In genomic region chr7:145225626-145226025, GRCm38 (mm10) we compare ENCODE assay signal across 24 mouse cellular contexts. TPM values are rescaled to one million over a fixed set of nuclear protein-coding genes. Genes with fewer than 3 reads are reported as not detected.
A peak's percentile ranks its signal among the peaks of the same experiment; 100 is the strongest.
DNase-seq lines count a peak whose midpoint lies in the region; ATAC-seq lines count a peak whose summit lies in the region.
"Had no signal": no experiment of that assay in that cellular context is flagged by ENCODE, and none has a peak within 500 bp of the region (broad histone marks: within the 10 kb centered on the region; RNA-seq: fewer than 3 reads in every experiment).

No protein-coding gene starts in this region.

- DNase-seq in kidney, adult 18-20 months = peak; percentile 69
- DNase-seq in kidney, adult 8-10 months = peak; percentile 83 to 85
- peak; percentile 56 for DNase-seq in kidney, postnatal 10 days
- no peak for DNase-seq in liver
- DNase-seq: adrenal gland, adult 8-10 months; adrenal gland, postnatal 36 days; cerebellum, adult 11 months; cerebellum, adult 8-10 months; cerebellum, postnatal 25 days; forebrain, postnatal 0 days; gastrocnemius, postnatal 25 days; heart, adult 2 months; heart, postnatal 14 days had no signal

- no peaks in the 10 kb centered on the region for H3K9me3 ChIP-seq in kidney, embryonic 16.5 days (ENCODE audit: low read length)
- no peaks in the 10 kb centered on the region for H3K9me3 ChIP-seq in intestine, embryonic 15.5 days
- H3K9me3 ChIP-seq: embryonic facial prominence, embryonic 12.5 days; forebrain, embryonic 13.5 days; heart, embryonic 15.5 days; hindbrain, embryonic 13.5 days had no signal

- WGBS in kidney, embryonic 16.5 days = 83% methylated on average over 6 of the region's 6 CpGs
- WGBS in intestine, embryonic 15.5 days = 86% methylated on average over 6 of the region's 6 CpGs

- H3K36me3 ChIP-seq in kidney, embryonic 16.5 days (ENCODE audit: insufficient read depth, low read length) = no peaks in the 10 kb centered on the region
- H3K36me3 ChIP-seq in intestine, embryonic 15.5 days = no peaks in the 10 kb centered on the region
- H3K36me3 ChIP-seq: embryonic facial prominence, embryonic 12.5 days; heart, embryonic 15.5 days; hindbrain, embryonic 13.5 days had no signal

- H3K27ac ChIP-seq in kidney, embryonic 16.5 days (ENCODE audit: low read length) = no peak overlapping the region
- no peak overlapping the region for H3K27ac ChIP-seq in intestine, embryonic 15.5 days
- H3K27ac ChIP-seq: embryonic facial prominence, embryonic 12.5 days; forebrain, embryonic 13.5 days; heart, adult 2 months; heart, embryonic 15.5 days; hindbrain, embryonic 13.5 days; hindbrain, postnatal 0 days had no signal

- H3K4me1 ChIP-seq in kidney, embryonic 16.5 days (ENCODE audit: insufficient read depth, low read length) = peaks cover 22% of the 10 kb centered on the region
- H3K4me1 ChIP-seq in intestine, embryonic 15.5 days (replicated peaks) = peaks cover 20% of the 10 kb centered on the region

- no peak overlapping the region for H3K4me2 ChIP-seq in kidney, embryonic 16.5 days (replicated peaks; ENCODE audit: low read depth, low read length)
- H3K4me2 ChIP-seq in intestine, embryonic 15.5 days (replicated peaks) = no peak overlapping the region
- H3K4me2 ChIP-seq: embryonic facial prominence, embryonic 12.5 days; forebrain, embryonic 13.5 days; heart, embryonic 11.5 days; heart, embryonic 15.5 days; hindbrain, embryonic 13.5 days had no signal

- ATAC-seq in kidney, embryonic 16.5 days (ENCODE audit: low FRiP score, low TSS enrichment) = no peak
- ATAC-seq in monocyte, adult 5-6 weeks (replicated peaks; ENCODE audit: insufficient number of reproducible peaks, low FRiP score, low TSS enrichment, poor library complexity, severe bottlenecking) = 0 out of 2 replicates have a peak, but pooled peaks have one; percentile 12
- ATAC-seq in intestine, embryonic 15.5 days = no peak
- ATAC-seq: forebrain, embryonic 13.5 days; forebrain, postnatal 0 days; hindbrain, postnatal 0 days had no signal

- H3K9ac ChIP-seq in kidney, embryonic 16.5 days (replicated peaks; ENCODE audit: low read length) = no peak overlapping the region
- no peak overlapping the region for H3K9ac ChIP-seq in intestine, embryonic 15.5 days
- H3K9ac ChIP-seq: embryonic facial prominence, embryonic 12.5 days; forebrain, embryonic 13.5 days; forebrain, postnatal 0 days; heart, embryonic 15.5 days; hindbrain, embryonic 13.5 days had no signal

- no peak overlapping the region for H3K4me3 ChIP-seq in kidney, embryonic 16.5 days (ENCODE audit: low read length)
- H3K4me3 ChIP-seq in intestine, embryonic 15.5 days (replicated peaks) = no peak overlapping the region
- H3K4me3 ChIP-seq: embryonic facial prominence, embryonic 12.5 days; forebrain, embryonic 13.5 days; heart, adult 2 months; heart, embryonic 15.5 days; hindbrain, embryonic 13.5 days had no signal

- H3K27me3 ChIP-seq in kidney, embryonic 16.5 days (ENCODE audit: insufficient read depth, low read length) = no peaks in the 10 kb centered on the region
- no peaks in the 10 kb centered on the region for H3K27me3 ChIP-seq in intestine, embryonic 15.5 days (replicated peaks)
- H3K27me3 ChIP-seq: embryonic facial prominence, embryonic 12.5 days; forebrain, embryonic 13.5 days; heart, embryonic 15.5 days had no signal

RNA-seq across cellular contexts. Expression of gene 1810010D01Rik, which starts 17.7 kb away (rescaled TPM):
- 0.27 and 0.30 TPM in 2 replicates for polyA plus RNA-seq in kidney, embryonic 16.5 days (2015; fragmentation: Nextera tagmentation; extraction: Ambion mirVana)
- total RNA-seq in monocyte, adult 5-6 weeks (2017) = 1.1 to 3.8 TPM in 2 of 3 replicates, not detected in the other
- 0.59 and 1.2 TPM in 2 replicates for polyA plus RNA-seq in intestine, embryonic 15.5 days (2015; fragmentation: Nextera tagmentation; extraction: Ambion mirVana)
- total RNA-seq: gastrocnemius, adult 18-20 months; gastrocnemius, postnatal 25 days; heart, adult 2 months; hematopoietic stem cell, adult 5-6 weeks had no signal
- polyA plus RNA-seq: embryonic facial prominence, embryonic 12.5 days; heart, embryonic 11.5 days; heart, embryonic 15.5 days; hindbrain, embryonic 13.5 days; hindbrain, postnatal 0 days had no signal

RNA-seq across cellular contexts. Expression of gene Tpcn2, which starts 58.2 kb away (rescaled TPM):
- 11.4 and 12.2 TPM in 2 replicates for polyA plus RNA-seq in kidney, embryonic 16.5 days (2015; fragmentation: Nextera tagmentation; extraction: Ambion mirVana)
- total RNA-seq in monocyte, adult 5-6 weeks (2017) = 13.6 to 20.1 TPM (median 14.9 TPM) in 3 replicates
- 8.8 and 9.8 TPM in 2 replicates for polyA plus RNA-seq in intestine, embryonic 15.5 days (2015; fragmentation: Nextera tagmentation; extraction: Ambion mirVana)
